In the genomic region with DNA sequence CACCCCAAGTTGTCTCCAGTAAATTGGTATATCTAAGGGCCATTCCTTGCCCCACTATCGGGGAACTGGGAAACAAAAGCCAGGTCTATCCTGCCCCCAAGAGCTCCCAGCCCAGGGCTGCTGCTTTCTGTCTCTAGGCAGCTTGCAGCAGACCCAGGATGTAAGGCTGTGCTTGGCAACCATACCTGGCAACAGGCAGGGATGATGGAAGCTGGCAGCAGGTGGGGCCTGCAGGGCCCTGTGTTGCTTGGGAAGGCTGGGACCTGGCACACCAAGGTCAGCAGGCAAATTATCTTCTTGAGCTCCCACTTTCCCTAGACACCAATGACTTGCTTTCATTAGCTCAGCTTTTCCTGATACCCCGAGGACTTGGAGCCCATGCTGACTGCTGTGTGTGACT, we compare ENCODE assay signal across 14 mouse cellular contexts.
DNase-seq lines count a peak whose midpoint lies in the region; ATAC-seq lines count a peak whose summit lies in the region.
"Had no signal": no experiment of that assay in that cellular context is flagged by ENCODE, and none has a peak within 500 bp of the region (broad histone marks: within the 10 kb centered on the region; RNA-seq: fewer than 3 reads in every experiment).

No protein-coding gene starts in this region.

- 0 out of 2 replicates have a peak, but pooled peaks have one; percentile 28 for ATAC-seq in frontal cortex, adult (ENCODE audit: low TSS enrichment)
- ATAC-seq: intestine, postnatal 0 days; liver, embryonic 12.5 days; midbrain, embryonic 16.5 days had no signal

- DNase-seq in frontal cortex, postnatal 10 days (ENCODE audit: low spot score in 2 of 2): no peak
- DNase-seq in right cerebral cortex, postnatal 10 days (ENCODE audit: low spot score in 2 of 2): peak; percentile 60 to 64
- DNase-seq in right cerebral cortex, postnatal 4 days: no peak
- peak; percentile 63 to 74 for DNase-seq in cerebellum, postnatal 25 days
- no peak for DNase-seq in B cell, adult 2 months
- no peak for DNase-seq in kidney, postnatal 14 days
- DNase-seq in T-cell, adult 2 months (ENCODE audit: low spot score): no peak
- DNase-seq: adrenal gland, postnatal 10 days; gastrocnemius, postnatal 36 days; lung, embryonic 14.5 days had no signal

Comparison
In these comparisons a context has a peak if more than half of its experiments do, and no peak if none do; other contexts are left out.
1. DNase-seq: peak in right cerebral cortex, postnatal 10 days (2 of 2) and cerebellum, postnatal 25 days (2 of 2); none in frontal cortex, postnatal 10 days (0 of 2), right cerebral cortex, postnatal 4 days (single experiment), B cell, adult 2 months (0 of 2), kidney, postnatal 14 days (single experiment) and T-cell, adult 2 months (single experiment).